47 mouse cellular contexts compared by ENCODE assay signal in the genomic region with DNA sequence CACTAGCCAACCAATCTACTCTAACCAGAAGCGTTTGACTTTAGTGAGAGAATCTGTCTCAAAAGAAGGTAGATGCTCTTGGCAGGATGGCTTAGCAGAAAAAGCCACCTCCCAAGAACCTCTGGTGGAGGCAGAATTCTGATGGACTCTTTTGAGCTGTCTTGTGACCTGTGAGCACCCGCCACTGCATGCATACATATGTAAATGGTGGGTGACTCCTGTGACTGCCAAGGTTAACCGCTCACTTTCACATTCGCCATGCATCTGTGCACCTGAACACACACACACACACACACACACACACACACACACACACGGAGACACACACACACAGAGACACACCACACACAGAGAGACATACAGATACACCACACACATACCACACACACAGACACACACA. TPM values are rescaled to one million over a fixed set of nuclear protein-coding genes. Genes with fewer than 3 reads are reported as not detected.
"Had no signal": no experiment of that assay in that cellular context is flagged by ENCODE, and none has a peak within 500 bp of the region (broad histone marks: within the 10 kb centered on the region; RNA-seq: fewer than 3 reads in every experiment).

No protein-coding gene starts in this region.

- H3K4me2 ChIP-seq: limb, embryonic 12.5 days; limb, embryonic 13.5 days; limb, embryonic 15.5 days; liver, embryonic 11.5 days; liver, embryonic 12.5 days; liver, embryonic 13.5 days; liver, embryonic 15.5 days; lung, embryonic 14.5 days; lung, embryonic 15.5 days; midbrain, embryonic 11.5 days; midbrain, embryonic 12.5 days; midbrain, embryonic 13.5 days; midbrain, embryonic 15.5 days; neural tube, embryonic 12.5 days; neural tube, embryonic 13.5 days had no signal

- DNase-seq: left cerebral cortex, postnatal 4 days; liver; liver, embryonic 13.5 days; liver, postnatal 0 days; lung, adult 18-20 months; lung, adult 2 months; lung, embryonic 14.5 days; lung, postnatal 10 days; lung, postnatal 14 days; lung, postnatal 36 days; lung, postnatal 4 days; midbrain, embryonic 14.5 days had no signal

- H3K36me3 ChIP-seq: limb, embryonic 10.5 days; limb, embryonic 12.5 days; limb, embryonic 13.5 days; limb, embryonic 15.5 days; liver, embryonic 12.5 days; liver, embryonic 13.5 days; liver, embryonic 15.5 days; lung, embryonic 15.5 days; midbrain, embryonic 10.5 days; midbrain, embryonic 12.5 days; midbrain, embryonic 13.5 days; midbrain, embryonic 15.5 days; neural tube, embryonic 12.5 days; neural tube, embryonic 13.5 days had no signal

- H3K9me3 ChIP-seq: limb, embryonic 10.5 days; limb, embryonic 15.5 days; liver, embryonic 13.5 days; liver, embryonic 15.5 days; lung, embryonic 15.5 days; midbrain, embryonic 12.5 days; midbrain, embryonic 13.5 days; midbrain, embryonic 15.5 days; neural tube, embryonic 12.5 days; neural tube, embryonic 13.5 days had no signal

- H3K27ac ChIP-seq: limb, embryonic 10.5 days; limb, embryonic 12.5 days; limb, embryonic 13.5 days; limb, embryonic 15.5 days; liver, embryonic 12.5 days; liver, embryonic 13.5 days; liver, embryonic 14.5 days; liver, embryonic 15.5 days; lung, embryonic 15.5 days; macrophage; midbrain, embryonic 10.5 days; midbrain, embryonic 12.5 days; midbrain, embryonic 13.5 days; midbrain, embryonic 15.5 days; neural tube, embryonic 12.5 days; neural tube, embryonic 13.5 days had no signal

- H3K4me3 ChIP-seq: limb, embryonic 10.5 days; limb, embryonic 12.5 days; limb, embryonic 13.5 days; limb, embryonic 15.5 days; liver, embryonic 12.5 days; liver, embryonic 13.5 days; liver, embryonic 15.5 days; lung, embryonic 15.5 days; megakaryocyte, embryonic 14.5 days; midbrain, embryonic 10.5 days; midbrain, embryonic 12.5 days; midbrain, embryonic 13.5 days; midbrain, embryonic 15.5 days; myocyte; neural tube, embryonic 12.5 days; neural tube, embryonic 13.5 days had no signal

- H3K4me1 ChIP-seq: midbrain, embryonic 12.5 days; midbrain, embryonic 15.5 days had no signal

- H3K9ac ChIP-seq: limb, embryonic 12.5 days; limb, embryonic 13.5 days; limb, embryonic 15.5 days; liver, embryonic 12.5 days; liver, embryonic 13.5 days; liver, embryonic 14.5 days; liver, embryonic 15.5 days; liver, postnatal 0 days; lung, embryonic 14.5 days; lung, embryonic 15.5 days; midbrain, embryonic 12.5 days; midbrain, embryonic 13.5 days; midbrain, embryonic 15.5 days; neural tube, embryonic 12.5 days; neural tube, embryonic 13.5 days had no signal

- ATAC-seq: liver, embryonic 12.5 days; liver, postnatal 0 days; midbrain, embryonic 13.5 days; midbrain, embryonic 15.5 days; midbrain, embryonic 16.5 days had no signal

- H3K27me3 ChIP-seq: limb, embryonic 12.5 days; limb, embryonic 13.5 days; limb, embryonic 15.5 days; liver, embryonic 13.5 days; liver, embryonic 15.5 days; lung, embryonic 15.5 days; midbrain, embryonic 12.5 days; midbrain, embryonic 15.5 days; neural tube, embryonic 12.5 days; neural tube, embryonic 13.5 days had no signal

RNA-seq across cellular contexts. Expression of a gene that starts 21.8 kb away (rescaled TPM):
- total RNA-seq: left cerebral cortex, postnatal 14 days; left cerebral cortex, postnatal 25 days; left cerebral cortex, postnatal 36 days; left cerebral cortex, postnatal 4 days; liver, adult 2 months; megakaryocyte progenitor cell, adult 5-6 weeks; megakaryocyte, adult 5-6 weeks; megakaryocyte-erythroid progenitor cell, adult 5-6 weeks; midbrain, postnatal 0 days; monocyte, adult 5-6 weeks had no signal
- polyA plus RNA-seq: limb, embryonic 10.5 days; limb, embryonic 11.5 days; limb, embryonic 12.5 days; limb, embryonic 13.5 days; limb, embryonic 14.5 days; limb, embryonic 15.5 days; liver, adult 2 months; liver, embryonic 11.5 days; liver, embryonic 12.5 days; liver, embryonic 13.5 days; liver, embryonic 14.5 days; liver, embryonic 15.5 days; liver, embryonic 16.5 days; liver, postnatal 0 days; lung, adult 2 months; lung, embryonic 14.5 days; lung, embryonic 15.5 days; lung, embryonic 16.5 days; lung, postnatal 0 days; macrophage; midbrain, embryonic 10.5 days; midbrain, embryonic 11.5 days; midbrain, embryonic 12.5 days; midbrain, embryonic 13.5 days; midbrain, embryonic 14.5 days; midbrain, embryonic 15.5 days; midbrain, embryonic 16.5 days; midbrain, postnatal 0 days; myocyte; neural tube, embryonic 11.5 days; neural tube, embryonic 12.5 days; neural tube, embryonic 13.5 days had no signal

RNA-seq across cellular contexts. Expression of a gene that starts 26.4 kb away (rescaled TPM):
- total RNA-seq: left cerebral cortex, postnatal 36 days; midbrain, postnatal 0 days had no signal
- polyA plus RNA-seq: macrophage had no signal

RNA-seq across cellular contexts. Expression of a gene that starts 36.1 kb away (rescaled TPM):
- total RNA-seq: liver, adult 2 months; megakaryocyte, adult 5-6 weeks; megakaryocyte-erythroid progenitor cell, adult 5-6 weeks; monocyte, adult 5-6 weeks had no signal
- polyA plus RNA-seq: liver, embryonic 13.5 days; liver, embryonic 15.5 days; liver, embryonic 16.5 days; liver, postnatal 0 days had no signal
